Mouse (Mus musculus) limb, embryonic 15.5 days (tissue): ENCODE measurements around the gene Scamp1. TPM values are rescaled to one million over a fixed set of nuclear protein-coding genes. Genes with fewer than 3 reads are reported as not detected.

Experiments
- ATAC-seq: fragments of 200-750 bp; cut with Nextera tagmentation; 2 replicates; pipeline ENCODE4 v1.8.0; 2017; ENCODE audit warnings: low read depth, moderate TSS enrichment; ENCODE audit not compliant: insufficient number of reproducible peaks, low FRiP score, low TSS enrichment
- H3K27ac ChIP-seq: fragments of 300-500 bp; sonication (generic); 2 replicates; pipeline ENCODE4 v1.5.1; 2015; ENCODE audit warnings: moderate library complexity, mild to moderate bottlenecking, inconsistent platforms
- H3K27me3 ChIP-seq: fragments of 300-500 bp; sonication (generic); 2 replicates; pipeline ENCODE4 v1.6.1; 2015; ENCODE audit warnings: inconsistent platforms
- H3K36me3 ChIP-seq: fragments of 300-500 bp; sonication (generic); 2 replicates; pipeline ENCODE4 v1.6.1; 2015; ENCODE audit warnings: inconsistent platforms
- H3K4me1 ChIP-seq: fragments of 300-500 bp; sonication (generic); 2 replicates; pipeline ENCODE4 v1.6.1; 2015; ENCODE audit warnings: inconsistent platforms
- H3K4me2 ChIP-seq: fragments of 300-500 bp; sonication (generic); 2 replicates; pipeline ENCODE4 v1.6.1; 2015; ENCODE audit warnings: mild to moderate bottlenecking, inconsistent platforms
- H3K4me3 ChIP-seq: fragments of 300-500 bp; sonication (generic); 2 replicates; pipeline ENCODE4 v1.5.1; 2015; ENCODE audit warnings: mild to moderate bottlenecking, inconsistent platforms
- H3K9ac ChIP-seq: fragments of 300-500 bp; sonication (generic); 2 replicates; pipeline ENCODE4 v1.6.1; 2015; ENCODE audit warnings: inconsistent platforms
- H3K9me3 ChIP-seq: fragments of 300-500 bp; sonication (generic); 2 replicates; pipeline ENCODE4 v1.6.1; 2016; ENCODE audit warnings: inconsistent platforms
- WGBS: fragments of 180-500 bp; shearing (Covaris S2); methylation state at CpG from one replicate; pipeline ENCODE4 v1.1.7; 2015; 5-methylcytosine and 5-hydroxymethylcytosine counted together
- polyA plus RNA-seq: library from polyadenylated mRNA; unstranded; fragments of >200 nt; fragmentation: Nextera tagmentation; extraction: Ambion mirVana; gene quantifications from 2 replicates; pipeline ENCODE4 v1.2.1, GENCODE M21; 2015

Scamp1 gene
- polyA plus RNA-seq, 1 experiment from 2014 or later = 39.6 TPM

GRCm38 (mm10) chr13:94152836-94153235 lies 132.8 kb downstream of the Scamp1 start:
- WGBS = 93% methylated on average over 10 of the region's 10 CpGs
- H3K4me1 ChIP-seq = peaks cover 12% of the 10 kb centered on the region; the same call in 1 of the 2 replicates
- no peak overlapping the region for H3K9ac ChIP-seq
- H3K4me2 ChIP-seq = no peak overlapping the region
- no peak for ATAC-seq
- no peak overlapping the region for H3K4me3 ChIP-seq
- H3K27me3 ChIP-seq = no peaks in the 10 kb centered on the region
- H3K27ac ChIP-seq = no peak overlapping the region
- no peaks in the 10 kb centered on the region for H3K9me3 ChIP-seq
- no peaks in the 10 kb centered on the region for H3K36me3 ChIP-seq

Other genes starting within 250 kb of the Scamp1 start
- gene Lhfpl2, start 228.1 kb downstream of the Scamp1 start, polyA plus RNA-seq = 74.3 and 75.2 TPM in 2 replicates
- 44.0 and 44.1 TPM in 2 replicates for gene Ap3b1, start 73.1 kb upstream of the Scamp1 start, polyA plus RNA-seq